Mouse (Mus musculus): Measurements from ENCODE around the gene Rbm19. TPM values are rescaled to one million over a fixed set of nuclear protein-coding genes. Genes with fewer than 3 reads are reported as not detected.

Rbm19 gene
- polyA plus RNA-seq, 1 experiment: 15.7 TPM

GRCm38 (mm10) chr5:120210668-120211067 lies 94.4 kb downstream of the Rbm19 start:
- TF ChIP-seq CTCF (IDR thresholded peaks at IDR 0.05; ENCODE audit: borderline replicate concordance, extremely low read depth, insufficient read depth, insufficient read length): no peak
- DNase-seq (ENCODE audit: low read depth): peak; percentile 92

- peak; percentile 43 for DNase-seq (ENCODE audit: low read depth)
- TF ChIP-seq POLR2A (IDR thresholded peaks at IDR 0.05; ENCODE audit: borderline replicate concordance, extremely low read depth, insufficient read depth, insufficient read length, poor library complexity, severe bottlenecking) (no peak), CTCF (IDR thresholded peaks at IDR 0.05; ENCODE audit: borderline replicate concordance, extremely low read depth, insufficient read depth, insufficient read length) (peak; percentile 55)
These were observed 94.9 kb downstream of the Rbm19 start for GRCm38 (mm10) chr5:120211182-120211581.

GRCm38 (mm10) chr5:120214511-120214910 lies 98.2 kb downstream of the Rbm19 start:
- no peak for TF ChIP-seq POLR2A (IDR thresholded peaks at IDR 0.05; ENCODE audit: borderline replicate concordance, extremely low read depth, insufficient read depth, insufficient read length, poor library complexity, severe bottlenecking)
- no peak for TF ChIP-seq CTCF (IDR thresholded peaks at IDR 0.05; ENCODE audit: borderline replicate concordance, extremely low read depth, insufficient read depth, insufficient read length)
- DNase-seq (ENCODE audit: low read depth): no peak

- DNase-seq (ENCODE audit: low read depth): no peak
- TF ChIP-seq POLR2A (IDR thresholded peaks at IDR 0.05; ENCODE audit: borderline replicate concordance, extremely low read depth, insufficient read depth, insufficient read length, poor library complexity, severe bottlenecking) (no peak), CTCF (IDR thresholded peaks at IDR 0.05; ENCODE audit: borderline replicate concordance, extremely low read depth, insufficient read depth, insufficient read length) (no peak)
These were observed 105.0 kb downstream of the Rbm19 start for GRCm38 (mm10) chr5:120221216-120221615.

GRCm38 (mm10) chr5:120225383-120225782 lies 109.1 kb downstream of the Rbm19 start:
- DNase-seq (ENCODE audit: low read depth): peak; percentile 36
- TF ChIP-seq POLR2A (IDR thresholded peaks at IDR 0.05; ENCODE audit: borderline replicate concordance, extremely low read depth, insufficient read depth, insufficient read length, poor library complexity, severe bottlenecking) (no peak), CTCF (IDR thresholded peaks at IDR 0.05; ENCODE audit: borderline replicate concordance, extremely low read depth, insufficient read depth, insufficient read length) (no peak)

GRCm38 (mm10) chr5:120228613-120229409 lies 112.5 kb downstream of the Rbm19 start:
- TF ChIP-seq POLR2A (IDR thresholded peaks at IDR 0.05; ENCODE audit: borderline replicate concordance, extremely low read depth, insufficient read depth, insufficient read length, poor library complexity, severe bottlenecking): no peak
- TF ChIP-seq CTCF (IDR thresholded peaks at IDR 0.05; ENCODE audit: borderline replicate concordance, extremely low read depth, insufficient read depth, insufficient read length): no peak

GRCm38 (mm10) chr5:120231435-120232147 lies 115.3 kb downstream of the Rbm19 start:
- DNase-seq (ENCODE audit: low read depth): peak; percentile 96
- TF ChIP-seq CTCF (IDR thresholded peaks at IDR 0.05; ENCODE audit: borderline replicate concordance, extremely low read depth, insufficient read depth, insufficient read length) (no peak), POLR2A (IDR thresholded peaks at IDR 0.05; ENCODE audit: borderline replicate concordance, extremely low read depth, insufficient read depth, insufficient read length, poor library complexity, severe bottlenecking) (no peak)

More at GRCm38 (mm10) chr5:120228613-120229409, 112.5 kb downstream of the Rbm19 start:
- peak; percentile 32 for DNase-seq (ENCODE audit: low read depth)

GRCm38 (mm10) chr5:120235147-120235546 lies 118.9 kb downstream of the Rbm19 start:
- peak; percentile 70 for DNase-seq (ENCODE audit: low read depth)

GRCm38 (mm10) chr5:120235571-120235970 lies 119.3 kb downstream of the Rbm19 start:
- TF ChIP-seq CTCF (IDR thresholded peaks at IDR 0.05; ENCODE audit: borderline replicate concordance, extremely low read depth, insufficient read depth, insufficient read length) (no peak), POLR2A (IDR thresholded peaks at IDR 0.05; ENCODE audit: borderline replicate concordance, extremely low read depth, insufficient read depth, insufficient read length, poor library complexity, severe bottlenecking) (no peak)
- peak; percentile 94 for DNase-seq (ENCODE audit: low read depth)

More at GRCm38 (mm10) chr5:120235147-120235546, 118.9 kb downstream of the Rbm19 start:
- TF ChIP-seq CTCF (IDR thresholded peaks at IDR 0.05; ENCODE audit: borderline replicate concordance, extremely low read depth, insufficient read depth, insufficient read length): no peak
- no peak for TF ChIP-seq POLR2A (IDR thresholded peaks at IDR 0.05; ENCODE audit: borderline replicate concordance, extremely low read depth, insufficient read depth, insufficient read length, poor library complexity, severe bottlenecking)

GRCm38 (mm10) chr5:120240071-120240470 lies 123.8 kb downstream of the Rbm19 start:
- TF ChIP-seq POLR2A (IDR thresholded peaks at IDR 0.05; ENCODE audit: borderline replicate concordance, extremely low read depth, insufficient read depth, insufficient read length, poor library complexity, severe bottlenecking) (no peak), CTCF (IDR thresholded peaks at IDR 0.05; ENCODE audit: borderline replicate concordance, extremely low read depth, insufficient read depth, insufficient read length) (no peak)
- DNase-seq (ENCODE audit: low read depth): no peak

- TF ChIP-seq CTCF (IDR thresholded peaks at IDR 0.05; ENCODE audit: borderline replicate concordance, extremely low read depth, insufficient read depth, insufficient read length): no peak
- no peak for DNase-seq (ENCODE audit: low read depth)
These were observed 129.1 kb downstream of the Rbm19 start for GRCm38 (mm10) chr5:120245336-120245735.
